Mouse (Mus musculus) ES-E14 (cell line): ENCODE results near the gene Patl1.

Source experiments
- HCFC1 ChIP-seq: IDR thresholded peaks from 2 replicates; pipeline ENCODE4 v1.6.1; 2012; ENCODE audit warnings: low read length, inconsistent platforms, borderline replicate concordance; ENCODE audit not compliant: insufficient read depth
- ZNF384 ChIP-seq: IDR thresholded peaks from 2 replicates; pipeline ENCODE4 v1.6.1; 2012; ENCODE audit warnings: low read depth, low read length, inconsistent platforms

GRCm38 (mm10) chr19:11975683-11976082 lies 63.5 kb downstream of the Patl1 start:
- no peak for TF ChIP-seq ZNF384
- no peak for TF ChIP-seq HCFC1
